Mouse (Mus musculus): ENCODE data around the gene Tns3. TPM values are rescaled to one million over a fixed set of nuclear protein-coding genes. Genes with fewer than 3 reads are reported as not detected.

Gene Tns3
- 10 to 100 TPM; 32.5 to 37.1 TPM for total RNA-seq (2021)

- peak; percentile 78 for DNase-seq
Observed at GRCm38 (mm10) chr11:8664393-8664743, at the start of gene Tns3. Gene Tns3 (minus strand): TSS chr11:8664535.

- peak; percentile 26 for DNase-seq
Observed at GRCm38 (mm10) chr11:8706246-8707041, 42.1 kb upstream of the Tns3 start.

GRCm38 (mm10) chr11:8705156-8705555 is 40.8 kb upstream of the Tns3 start:
- no peak for DNase-seq

- DNase-seq: no peak
Observed at GRCm38 (mm10) chr11:8703876-8704275, 39.5 kb upstream of the Tns3 start.

- DNase-seq: no peak
Observed at GRCm38 (mm10) chr11:8702532-8702886, 38.2 kb upstream of the Tns3 start.

GRCm38 (mm10) chr11:8701845-8702531 is 37.7 kb upstream of the Tns3 start:
- DNase-seq: no peak

- no peak for DNase-seq
Observed at GRCm38 (mm10) chr11:8701400-8701799, 37.1 kb upstream of the Tns3 start.

GRCm38 (mm10) chr11:8700641-8701221 is 36.4 kb upstream of the Tns3 start:
- no peak for DNase-seq

GRCm38 (mm10) chr11:8699777-8700176 is 35.4 kb upstream of the Tns3 start:
- no peak for DNase-seq

- DNase-seq: no peak
Observed at GRCm38 (mm10) chr11:8697670-8698069, 33.3 kb upstream of the Tns3 start.

GRCm38 (mm10) chr11:8694096-8694495 is 29.8 kb upstream of the Tns3 start:
- no peak for DNase-seq

- peak; percentile 50 for DNase-seq
Observed at GRCm38 (mm10) chr11:8692536-8693471, 28.5 kb upstream of the Tns3 start.

GRCm38 (mm10) chr11:8692162-8692535 is 27.8 kb upstream of the Tns3 start:
- no peak for DNase-seq

- DNase-seq: no peak
Observed at GRCm38 (mm10) chr11:8691605-8692004, 27.3 kb upstream of the Tns3 start.

- DNase-seq: no peak
Observed at GRCm38 (mm10) chr11:8690633-8691032, 26.3 kb upstream of the Tns3 start.

- DNase-seq: no peak
Observed at GRCm38 (mm10) chr11:8689515-8689914, 25.2 kb upstream of the Tns3 start.

- no peak for DNase-seq
Observed at GRCm38 (mm10) chr11:8688907-8689306, 24.6 kb upstream of the Tns3 start.

GRCm38 (mm10) chr11:8686501-8686900 is 22.2 kb upstream of the Tns3 start:
- DNase-seq: no peak

- DNase-seq: no peak
Observed at GRCm38 (mm10) chr11:8686061-8686460, 21.7 kb upstream of the Tns3 start.

GRCm38 (mm10) chr11:8685195-8685594 is 20.9 kb upstream of the Tns3 start:
- no peak for DNase-seq

GRCm38 (mm10) chr11:8684262-8684661 is 19.9 kb upstream of the Tns3 start:
- DNase-seq: no peak

- DNase-seq: no peak
Observed at GRCm38 (mm10) chr11:8681356-8681755, 17.0 kb upstream of the Tns3 start.

GRCm38 (mm10) chr11:8680650-8681049 is 16.3 kb upstream of the Tns3 start:
- DNase-seq: no peak

Data from heart, postnatal 4 days (tissue).